Mouse (Mus musculus): ENCODE data around the gene Ugt1a7c. TPM values are rescaled to one million over a fixed set of nuclear protein-coding genes. Genes with fewer than 3 reads are reported as not detected.

Gene Ugt1a7c
- polyA plus RNA-seq, 1 experiment from 2014 or later: 2.8 TPM

- H3K36me3 ChIP-seq (ENCODE audit: control insufficient read depth, insufficient read depth, low read length): no peaks in the 10 kb centered on the region
- H3K9me3 ChIP-seq (ENCODE audit: control insufficient read depth, low read length): peaks cover 59% of the 10 kb centered on the region
- ATAC-seq (replicated peaks; ENCODE audit: low FRiP score): no peak
- 65% methylated on average over 1 of the region's 1 CpGs for WGBS
- DNase-seq (ENCODE audit: low spot score): peak; percentile 27
- no peaks in the 10 kb centered on the region for H3K4me1 ChIP-seq (replicated peaks; ENCODE audit: control insufficient read depth, insufficient read depth, low read length)
- no peak overlapping the region for H3K4me3 ChIP-seq (ENCODE audit: low read depth, low read length)
- no peak overlapping the region for H3K27ac ChIP-seq (ENCODE audit: low read depth, low read length)
- H3K4me2 ChIP-seq: no peak overlapping the region
- H3K27me3 ChIP-seq (replicated peaks; ENCODE audit: control insufficient read depth, insufficient read depth, low read length): no peaks in the 10 kb centered on the region
- no peak overlapping the region for H3K9ac ChIP-seq (ENCODE audit: low read depth, low read length)
Measured at GRCm38 (mm10) chr1:88213061-88213460, 118.2 kb downstream of the Ugt1a7c start.

GRCm38 (mm10) chr1:88213766-88214461, 119.1 kb downstream of the Ugt1a7c start:
- WGBS: 72% methylated on average over 2 of the region's 2 CpGs
- DNase-seq (ENCODE audit: low spot score) (peak; percentile 45), ATAC-seq (replicated peaks; ENCODE audit: low FRiP score) (no peak)

GRCm38 (mm10) chr1:88214462-88214952, 119.6 kb downstream of the Ugt1a7c start:
- Histone ChIP-seq H3K36me3 (ENCODE audit: control insufficient read depth, insufficient read depth, low read length) (no peaks in the 10 kb centered on the region), H3K4me1 (replicated peaks; ENCODE audit: control insufficient read depth, insufficient read depth, low read length) (no peaks in the 10 kb centered on the region), H3K4me2 (no peak overlapping the region), H3K27ac (ENCODE audit: low read depth, low read length) (no peak overlapping the region), H3K9me3 (ENCODE audit: control insufficient read depth, low read length) (peaks cover 59% of the 10 kb centered on the region), H3K27me3 (replicated peaks; ENCODE audit: control insufficient read depth, insufficient read depth, low read length) (no peaks in the 10 kb centered on the region), H3K4me3 (ENCODE audit: low read depth, low read length) (no peak overlapping the region), H3K9ac (ENCODE audit: low read depth, low read length) (no peak overlapping the region)
- 71% methylated on average over 2 of the region's 2 CpGs for WGBS
- no peak for DNase-seq (ENCODE audit: low spot score)
- ATAC-seq (replicated peaks; ENCODE audit: low FRiP score): no peak

More at GRCm38 (mm10) chr1:88213766-88214461, 119.1 kb downstream of the Ugt1a7c start:
- no peaks in the 10 kb centered on the region for H3K36me3 ChIP-seq (ENCODE audit: control insufficient read depth, insufficient read depth, low read length)
- H3K27ac ChIP-seq (ENCODE audit: low read depth, low read length): no peak overlapping the region
- no peak overlapping the region for H3K4me3 ChIP-seq (ENCODE audit: low read depth, low read length)
- no peak overlapping the region for H3K9ac ChIP-seq (ENCODE audit: low read depth, low read length)
- no peaks in the 10 kb centered on the region for H3K27me3 ChIP-seq (replicated peaks; ENCODE audit: control insufficient read depth, insufficient read depth, low read length)
- no peaks in the 10 kb centered on the region for H3K4me1 ChIP-seq (replicated peaks; ENCODE audit: control insufficient read depth, insufficient read depth, low read length)
- H3K9me3 ChIP-seq (ENCODE audit: control insufficient read depth, low read length): peaks cover 59% of the 10 kb centered on the region
- no peak overlapping the region for H3K4me2 ChIP-seq

DNA sequence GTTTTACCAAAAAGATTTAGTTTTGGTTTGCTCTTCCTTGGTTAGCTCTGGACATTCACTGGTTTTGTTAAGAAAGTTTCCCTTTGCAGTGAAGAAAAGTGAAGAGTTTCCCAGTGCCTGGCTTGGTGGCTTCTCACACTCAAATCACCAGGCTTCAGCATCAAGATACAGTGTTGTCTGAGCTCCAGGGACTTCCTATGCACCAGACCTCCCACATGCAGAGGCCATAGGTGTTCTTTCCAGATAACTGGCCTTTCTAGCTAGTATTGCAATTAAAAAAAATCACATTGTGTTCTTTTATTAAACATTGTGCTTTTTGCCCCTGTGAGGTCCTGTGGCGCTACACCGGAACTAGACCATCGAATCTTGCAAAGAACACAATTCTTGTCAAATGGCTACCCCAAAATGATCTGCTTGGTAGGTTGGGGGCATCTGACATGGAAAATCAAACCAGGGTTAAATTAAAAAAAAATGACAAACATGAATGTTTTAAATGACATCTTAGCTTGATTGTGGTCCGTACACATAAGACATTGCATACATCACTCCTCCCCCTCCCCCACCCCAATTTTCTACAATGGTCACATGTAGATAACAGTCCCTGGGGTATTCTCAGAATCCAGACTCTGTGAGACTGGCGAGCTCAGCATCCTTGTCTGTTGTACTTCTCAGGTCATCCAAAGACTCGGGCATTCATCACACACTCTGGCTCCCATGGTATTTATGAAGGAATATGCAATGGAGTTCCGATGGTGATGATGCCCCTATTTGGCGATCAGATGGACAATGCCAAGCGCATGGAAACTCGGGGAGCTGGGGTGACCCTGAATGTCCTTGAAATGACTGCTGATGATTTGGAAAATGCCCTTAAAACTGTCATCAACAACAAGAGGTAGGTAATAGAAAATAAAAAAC, 120.9 kb downstream of the Ugt1a7c start:
- Histone ChIP-seq H3K4me3 (ENCODE audit: low read depth, low read length) (no peak overlapping the region), H3K4me1 (replicated peaks; ENCODE audit: control insufficient read depth, insufficient read depth, low read length) (no peaks in the 10 kb centered on the region), H3K27ac (ENCODE audit: low read depth, low read length) (no peak overlapping the region), H3K27me3 (replicated peaks; ENCODE audit: control insufficient read depth, insufficient read depth, low read length) (no peaks in the 10 kb centered on the region), H3K9ac (ENCODE audit: low read depth, low read length) (no peak overlapping the region), H3K9me3 (ENCODE audit: control insufficient read depth, low read length) (peaks cover 59% of the 10 kb centered on the region), H3K4me2 (no peak overlapping the region), H3K36me3 (ENCODE audit: control insufficient read depth, insufficient read depth, low read length) (no peaks in the 10 kb centered on the region)
- ATAC-seq (replicated peaks; ENCODE audit: low FRiP score) (no peak), DNase-seq (ENCODE audit: low spot score) (peak; percentile 36)
- 66% methylated on average over 10 of the region's 10 CpGs for WGBS

DNA sequence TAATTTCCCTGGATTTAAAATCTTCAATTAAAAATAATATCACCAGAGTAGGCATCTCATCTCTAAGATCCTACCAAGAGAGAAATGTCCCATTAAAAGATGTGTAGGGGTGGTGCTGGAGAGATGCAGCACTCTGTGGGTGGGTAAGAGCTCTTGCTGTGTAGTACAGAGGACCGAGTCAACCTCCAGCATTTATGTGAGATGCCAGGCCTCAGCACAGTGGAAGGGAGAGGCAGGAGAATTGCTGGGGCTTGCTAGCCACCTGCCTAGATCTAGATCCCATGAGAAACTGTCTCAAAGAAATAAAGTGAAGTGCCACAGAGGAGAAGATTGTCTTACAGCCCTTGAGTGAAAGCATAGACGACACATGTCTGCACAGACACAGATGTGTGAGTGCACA, 121.7 kb downstream of the Ugt1a7c start:
- ATAC-seq (replicated peaks; ENCODE audit: low FRiP score) (no peak), DNase-seq (ENCODE audit: low spot score) (peak; percentile 30)
- H3K9ac ChIP-seq (ENCODE audit: low read depth, low read length): no peak overlapping the region
- no peak overlapping the region for H3K27ac ChIP-seq (ENCODE audit: low read depth, low read length)
- H3K27me3 ChIP-seq (replicated peaks; ENCODE audit: control insufficient read depth, insufficient read depth, low read length): no peaks in the 10 kb centered on the region
- no peak overlapping the region for H3K4me2 ChIP-seq
- H3K36me3 ChIP-seq (ENCODE audit: control insufficient read depth, insufficient read depth, low read length): no peaks in the 10 kb centered on the region
- H3K4me1 ChIP-seq (replicated peaks; ENCODE audit: control insufficient read depth, insufficient read depth, low read length): no peaks in the 10 kb centered on the region
- no peak overlapping the region for H3K4me3 ChIP-seq (ENCODE audit: low read depth, low read length)
- WGBS: 50% methylated on average over 2 of the region's 2 CpGs
- H3K9me3 ChIP-seq (ENCODE audit: control insufficient read depth, low read length): peaks cover 56% of the 10 kb centered on the region

DNA sequence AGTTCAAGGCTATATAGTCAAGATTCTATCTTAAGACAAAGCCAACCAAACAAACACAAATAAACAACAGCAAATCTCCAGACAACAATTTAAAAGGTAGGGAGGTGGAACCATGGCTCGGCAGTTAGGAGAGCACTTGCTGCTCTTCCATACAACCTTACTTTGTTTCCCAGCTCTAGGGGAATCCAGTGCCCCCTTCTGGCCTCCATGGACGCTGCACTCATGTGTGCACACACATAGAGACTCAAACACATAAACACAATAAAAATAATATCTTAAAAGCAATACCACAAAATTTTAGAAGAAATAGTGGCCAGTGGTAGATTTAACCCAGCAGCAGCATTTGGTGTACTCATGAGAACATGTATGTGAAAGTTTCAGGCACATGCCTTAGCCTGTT, 122.3 kb downstream of the Ugt1a7c start:
- H3K27ac ChIP-seq (ENCODE audit: low read depth, low read length): no peak overlapping the region
- no peak overlapping the region for H3K9ac ChIP-seq (ENCODE audit: low read depth, low read length)
- 60% methylated on average over 2 of the region's 2 CpGs for WGBS
- no peaks in the 10 kb centered on the region for H3K4me1 ChIP-seq (replicated peaks; ENCODE audit: control insufficient read depth, insufficient read depth, low read length)
- no peaks in the 10 kb centered on the region for H3K36me3 ChIP-seq (ENCODE audit: control insufficient read depth, insufficient read depth, low read length)
- H3K4me2 ChIP-seq: no peak overlapping the region
- peak; percentile 33 for DNase-seq (ENCODE audit: low spot score)
- no peak for ATAC-seq (replicated peaks; ENCODE audit: low FRiP score)
- H3K4me3 ChIP-seq (ENCODE audit: low read depth, low read length): no peak overlapping the region
- H3K9me3 ChIP-seq (ENCODE audit: control insufficient read depth, low read length): peaks cover 51% of the 10 kb centered on the region
- no peaks in the 10 kb centered on the region for H3K27me3 ChIP-seq (replicated peaks; ENCODE audit: control insufficient read depth, insufficient read depth, low read length)

GRCm38 (mm10) chr1:88217576-88217975, 122.7 kb downstream of the Ugt1a7c start:
- no peak for ATAC-seq (replicated peaks; ENCODE audit: low FRiP score)
- Histone ChIP-seq H3K27me3 (replicated peaks; ENCODE audit: control insufficient read depth, insufficient read depth, low read length) (no peaks in the 10 kb centered on the region), H3K9me3 (ENCODE audit: control insufficient read depth, low read length) (peaks cover 48% of the 10 kb centered on the region), H3K4me1 (replicated peaks; ENCODE audit: control insufficient read depth, insufficient read depth, low read length) (no peaks in the 10 kb centered on the region), H3K36me3 (ENCODE audit: control insufficient read depth, insufficient read depth, low read length) (no peaks in the 10 kb centered on the region), H3K4me3 (ENCODE audit: low read depth, low read length) (no peak overlapping the region), H3K9ac (ENCODE audit: low read depth, low read length) (no peak overlapping the region), H3K4me2 (no peak overlapping the region), H3K27ac (ENCODE audit: low read depth, low read length) (no peak overlapping the region)
- peak; percentile 30 for DNase-seq (ENCODE audit: low spot score)
- whole genome bisulfite sequencing: 40% methylated on average over 3 of the region's 3 CpGs

DNA sequence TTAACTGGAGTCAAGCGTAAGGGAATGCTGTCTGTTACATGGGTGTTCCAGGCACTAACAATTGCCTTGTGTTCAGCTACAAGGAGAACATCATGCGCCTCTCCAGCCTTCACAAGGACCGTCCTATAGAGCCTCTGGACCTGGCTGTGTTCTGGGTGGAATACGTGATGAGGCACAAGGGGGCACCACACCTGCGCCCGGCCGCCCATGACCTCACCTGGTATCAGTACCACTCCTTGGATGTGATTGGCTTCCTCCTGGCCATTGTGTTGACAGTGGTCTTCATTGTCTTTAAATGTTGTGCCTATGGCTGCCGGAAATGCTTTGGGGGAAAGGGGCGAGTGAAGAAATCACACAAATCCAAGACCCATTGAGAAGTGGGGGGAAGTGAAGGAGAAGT, 123.2 kb downstream of the Ugt1a7c start:
- no peak for ATAC-seq (replicated peaks; ENCODE audit: low FRiP score)

More for the DNA sequence above, 123.2 kb downstream of the Ugt1a7c start:
- no peak overlapping the region for H3K4me3 ChIP-seq (ENCODE audit: low read depth, low read length)
- no peaks in the 10 kb centered on the region for H3K36me3 ChIP-seq (ENCODE audit: control insufficient read depth, insufficient read depth, low read length)
- no peaks in the 10 kb centered on the region for H3K27me3 ChIP-seq (replicated peaks; ENCODE audit: control insufficient read depth, insufficient read depth, low read length)
- no peaks in the 10 kb centered on the region for H3K4me1 ChIP-seq (replicated peaks; ENCODE audit: control insufficient read depth, insufficient read depth, low read length)
- peak; percentile 46 for DNase-seq (ENCODE audit: low spot score)
- H3K27ac ChIP-seq (ENCODE audit: low read depth, low read length): no peak overlapping the region
- peaks cover 44% of the 10 kb centered on the region for H3K9me3 ChIP-seq (ENCODE audit: control insufficient read depth, low read length)
- H3K9ac ChIP-seq (ENCODE audit: low read depth, low read length): no peak overlapping the region
- no peak overlapping the region for H3K4me2 ChIP-seq
- 72% methylated on average over 9 of the region's 9 CpGs for WGBS
